Mouse (Mus musculus) fibroblast of lung, adult 2 months (primary cell): ENCODE results near the gene Tmem270.

Experiments
- DNase-seq: peaks from one replicate; pipeline ENCODE4 v3.0.0-alpha.2; 2011; ENCODE audit warnings: low read depth

The Tmem270 gene

DNA sequence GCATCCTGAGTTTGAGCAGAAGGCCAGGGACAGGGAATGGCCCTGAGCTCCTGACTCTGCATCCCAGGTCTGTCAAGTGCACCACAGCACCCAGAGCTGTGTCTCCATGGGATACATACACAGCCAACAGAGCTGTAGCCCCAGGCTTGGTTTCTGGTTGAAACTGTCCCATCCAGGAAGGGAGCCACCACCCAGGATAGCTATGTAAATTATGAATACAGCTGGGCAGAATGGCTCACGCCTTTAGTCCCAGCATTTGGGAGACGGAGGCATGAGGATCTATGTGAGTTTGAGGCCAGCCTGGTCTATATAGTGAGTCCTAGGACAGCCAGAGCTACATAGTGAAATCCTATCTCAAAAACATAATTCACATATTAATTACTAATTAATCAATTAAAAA is 23.5 kb upstream of the Tmem270 start:
- DNase-seq, result no peak

GRCm38 (mm10) chr5:134926726-134927125 is 20.2 kb upstream of the Tmem270 start:
- DNase-seq, result no peak

DNA sequence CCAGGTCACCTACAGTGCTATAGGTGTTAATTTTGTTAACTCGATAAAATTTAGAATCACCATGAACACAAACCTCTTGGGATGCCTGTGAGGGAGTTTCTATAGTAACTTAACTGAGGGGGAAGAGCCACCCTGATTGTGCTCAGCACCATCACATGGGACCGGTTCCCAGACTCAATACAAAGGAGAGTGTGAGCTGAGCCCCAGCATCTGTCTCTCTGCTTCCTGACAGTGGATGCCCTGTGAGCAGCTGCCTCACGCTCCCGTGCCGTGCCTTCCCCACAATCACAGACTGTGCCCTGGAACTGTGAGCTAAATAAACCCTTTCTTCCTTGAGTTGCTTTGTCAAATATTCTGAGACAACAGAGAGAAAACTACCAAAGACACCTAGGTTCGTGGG is 16.6 kb upstream of the Tmem270 start:
- no peak for DNase-seq

- DNase-seq, result no peak
Observed at GRCm38 (mm10) chr5:134921106-134921505, 14.6 kb upstream of the Tmem270 start.

DNA sequence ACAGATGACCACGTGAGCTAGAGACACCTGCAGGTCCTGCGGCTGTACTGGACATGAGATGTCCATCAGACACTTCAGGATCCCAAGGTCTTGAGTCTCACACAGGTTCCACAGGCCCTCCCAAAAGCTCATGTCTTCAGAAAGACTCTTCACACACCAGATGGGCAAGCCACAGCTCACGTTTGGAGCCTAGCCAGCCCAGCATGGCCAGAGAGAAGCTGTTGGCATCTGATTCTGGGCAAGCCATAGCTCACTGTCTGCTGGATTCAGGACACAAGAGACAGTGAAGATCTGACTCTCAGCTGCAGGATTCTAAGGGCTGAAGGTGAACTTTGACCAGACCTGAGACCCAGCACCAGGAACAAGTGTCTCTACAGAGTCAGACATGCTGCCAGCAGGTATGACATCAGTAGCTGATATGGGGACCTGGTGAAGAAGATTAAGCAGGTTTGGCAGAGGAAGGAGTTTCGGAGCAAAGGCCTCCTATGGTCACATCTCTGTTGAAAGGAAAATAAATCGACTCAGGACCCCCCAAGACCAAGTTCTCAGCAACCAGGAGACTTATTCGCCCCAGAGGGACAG is 13.7 kb upstream of the Tmem270 start:
- no peak for DNase-seq

DNA sequence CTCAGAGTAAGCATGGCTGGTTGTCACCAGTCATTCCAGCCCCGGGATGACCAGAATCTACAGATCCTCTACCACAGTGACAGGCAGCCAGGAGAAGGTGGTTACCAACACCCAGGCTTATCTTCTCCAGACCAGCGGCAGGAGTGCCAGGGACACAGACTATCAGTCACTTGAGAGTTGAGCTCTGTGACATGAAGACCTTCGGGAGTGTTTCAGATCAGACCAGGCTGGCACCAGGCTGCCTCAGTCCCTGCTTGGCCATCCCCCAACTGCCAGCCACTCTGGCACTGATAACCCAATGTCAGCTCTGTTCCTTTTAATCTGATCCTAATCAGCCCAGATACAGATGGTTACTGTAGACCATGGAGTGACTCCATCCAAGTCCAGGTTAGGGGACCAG is 12.6 kb upstream of the Tmem270 start:
- DNase-seq, result no peak

DNA sequence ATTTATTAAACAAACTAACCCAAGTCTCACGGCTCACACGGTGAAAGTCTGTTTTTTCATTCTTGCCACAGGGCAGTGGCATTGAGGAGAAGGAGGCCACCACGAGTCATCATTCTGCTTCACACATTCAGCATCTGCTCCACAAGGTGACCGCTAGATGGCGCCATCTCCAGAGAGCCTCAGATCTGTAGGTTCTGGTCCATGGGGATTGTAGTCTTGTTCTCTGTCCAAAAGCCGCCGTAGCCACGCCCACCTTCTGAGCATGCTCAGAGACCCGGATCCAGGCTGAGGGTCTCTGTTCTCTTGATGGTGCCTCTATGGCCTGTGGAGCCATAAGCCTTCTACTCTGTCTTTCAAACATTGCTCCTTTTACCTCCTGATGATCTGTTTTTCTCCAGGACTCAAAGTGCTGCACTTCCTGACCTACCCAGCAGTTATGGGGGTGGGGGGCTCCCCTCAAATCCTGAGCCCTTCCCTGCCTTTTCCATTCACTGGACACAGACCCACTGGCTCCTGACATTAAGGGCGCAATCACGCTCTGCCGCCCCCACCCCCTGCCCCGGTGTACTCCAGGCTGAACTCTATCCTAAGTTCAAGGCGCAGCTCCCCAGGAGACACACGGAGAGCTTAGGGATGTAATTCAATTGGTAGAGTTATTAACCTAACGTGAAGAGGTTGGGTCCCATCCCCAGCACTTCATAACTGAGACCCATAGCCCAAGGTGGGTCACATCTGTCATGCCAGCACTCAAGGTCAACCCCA is 11.7 kb upstream of the Tmem270 start:
- DNase-seq, result no peak

DNA sequence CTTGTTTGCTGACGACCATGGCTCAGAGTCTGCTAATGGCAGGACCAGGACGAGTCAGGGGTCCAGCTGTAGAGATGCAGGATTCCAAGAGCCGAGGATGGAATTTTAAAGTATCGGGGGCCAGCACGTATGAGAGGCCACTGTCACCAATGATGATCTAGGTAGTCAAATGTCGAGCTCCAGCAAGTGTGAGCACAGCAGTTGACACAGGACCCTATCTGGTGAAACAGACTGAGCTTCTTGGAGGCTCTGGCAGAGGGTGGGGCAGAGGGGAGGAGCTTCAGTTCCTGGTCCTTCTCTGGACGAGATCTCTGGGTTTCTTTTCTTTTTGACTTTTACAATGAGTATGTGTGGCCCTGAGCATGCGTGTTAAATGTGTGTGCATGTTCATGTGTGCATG is 8.8 kb upstream of the Tmem270 start, which contains the start of gene Cldn13:
Cldn13 (minus strand) TSS at position 216 of the 400 bp plus-strand sequence.
- no peak for DNase-seq

DNA sequence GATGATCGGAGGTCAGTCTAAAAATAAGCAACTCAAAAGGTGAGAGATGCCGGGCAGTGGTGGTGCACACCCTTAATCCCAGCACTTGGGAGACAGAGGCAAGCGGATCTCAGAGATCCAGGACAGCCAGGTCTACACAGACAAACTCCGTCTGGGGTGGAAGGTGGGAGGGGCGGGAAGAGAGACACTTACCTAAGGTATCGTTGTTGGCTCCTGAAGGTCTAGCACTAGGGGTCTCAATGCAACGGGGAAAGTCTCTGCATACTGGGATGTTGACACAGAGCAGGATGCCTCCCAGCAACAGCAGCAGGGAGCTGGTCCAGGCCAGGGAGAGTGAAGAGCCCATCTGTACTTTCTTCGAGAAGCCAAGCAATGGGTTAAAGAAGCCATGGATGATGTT is 8.0 kb upstream of the Tmem270 start:
- DNase-seq, result no peak

GRCm38 (mm10) chr5:134913753-134914152 is 7.2 kb upstream of the Tmem270 start:
- DNase-seq, result no peak

- no peak for DNase-seq
Observed at GRCm38 (mm10) chr5:134913352-134913751, 6.8 kb upstream of the Tmem270 start.

DNA sequence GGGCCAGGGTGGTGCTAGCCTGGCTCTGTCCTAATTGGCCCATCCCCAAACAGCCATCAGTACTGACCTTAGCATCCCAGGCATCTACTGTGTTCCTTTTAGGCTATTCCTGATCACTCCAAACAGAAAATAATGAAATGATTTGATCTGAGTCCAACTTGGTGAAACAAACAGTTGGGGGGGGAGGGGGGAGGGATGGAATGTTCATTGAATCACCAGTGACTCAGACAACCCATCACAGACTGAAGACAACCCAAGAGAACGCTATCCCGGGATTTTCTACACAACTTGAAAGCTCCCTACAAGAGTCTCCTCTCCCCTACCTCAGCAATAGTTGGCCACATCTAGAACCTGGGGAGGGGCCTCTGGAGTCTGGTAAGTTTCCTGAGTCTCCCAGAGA is 5.4 kb upstream of the Tmem270 start:
- no peak for DNase-seq

DNA sequence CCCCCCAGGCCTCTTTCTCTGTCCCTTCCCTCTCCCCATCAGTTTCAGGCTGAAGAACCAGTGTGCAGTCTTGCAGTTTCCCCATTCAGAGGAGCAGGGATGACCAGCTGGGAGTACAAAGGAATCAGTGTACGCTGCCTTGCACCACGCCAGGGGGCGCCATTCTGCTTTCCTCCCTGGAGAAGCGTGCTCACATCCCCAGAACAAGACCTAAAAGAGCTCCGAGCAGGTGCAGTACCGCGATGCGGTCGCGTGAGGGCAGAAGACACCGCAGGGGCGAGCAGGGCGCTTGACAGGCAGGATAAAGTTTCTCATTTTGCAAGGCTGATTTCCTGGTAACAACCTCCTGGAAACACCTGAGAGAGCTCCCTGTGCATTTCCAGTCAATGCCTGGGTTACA is 602 bp upstream of the Tmem270 start:
- DNase-seq, result peak; percentile 79

GRCm38 (mm10) chr5:134901644-134902027 is 4.9 kb downstream of the Tmem270 start:
- no peak for DNase-seq

DNA sequence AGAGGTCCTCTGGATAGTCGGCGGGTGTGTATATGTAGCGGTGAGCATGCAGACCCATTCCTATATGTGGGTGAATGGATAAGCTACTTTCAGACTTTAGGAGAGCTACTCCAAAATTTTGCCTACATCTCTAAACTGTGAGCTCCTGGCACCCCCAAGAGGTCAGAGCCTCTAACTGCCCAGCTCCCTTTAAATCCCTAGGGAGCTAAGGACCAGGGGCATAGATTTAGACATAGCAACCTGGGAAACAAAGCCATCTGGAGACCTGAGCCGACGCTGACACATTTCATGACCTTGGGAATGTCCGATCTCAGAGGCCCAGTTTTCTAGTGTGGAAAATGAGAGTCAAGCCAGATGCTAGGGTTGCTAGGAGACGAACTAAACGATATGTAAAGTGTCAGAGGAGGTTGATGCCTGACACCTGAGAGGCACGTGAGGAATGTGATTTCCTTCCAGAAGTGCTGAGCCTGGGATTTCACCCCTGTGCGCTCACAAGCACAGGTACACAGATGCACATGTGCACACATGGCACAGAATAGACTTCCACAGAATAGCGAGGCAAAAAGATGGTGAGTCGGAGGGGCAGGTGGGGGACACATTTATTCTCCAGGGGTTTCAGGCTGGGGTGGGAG is 5.4 kb downstream of the Tmem270 start:
- DNase-seq, result no peak

- no peak for DNase-seq
Observed at GRCm38 (mm10) chr5:134897596-134897995, 8.9 kb downstream of the Tmem270 start.

DNA sequence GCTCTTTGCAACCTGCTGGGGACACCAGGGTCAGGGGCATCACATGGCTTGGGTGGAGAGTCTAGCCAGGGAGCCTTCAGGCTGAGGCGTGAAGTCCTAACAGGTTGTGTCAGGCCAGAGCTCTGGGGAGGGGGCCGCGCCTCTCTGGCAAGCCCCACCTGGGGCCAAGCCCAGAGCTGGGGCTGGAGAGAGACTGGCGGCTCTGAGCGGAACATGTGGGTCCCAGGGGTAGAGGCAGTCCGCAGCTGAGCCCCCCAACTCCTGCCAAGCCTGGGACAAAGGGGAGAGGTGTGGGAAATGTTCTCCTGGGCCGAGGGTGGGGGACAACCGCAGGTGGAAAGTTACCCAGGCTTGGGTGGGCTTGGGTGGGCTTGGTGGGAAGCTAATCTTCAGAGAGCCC is 9.6 kb downstream of the Tmem270 start:
- DNase-seq, result no peak

DNA sequence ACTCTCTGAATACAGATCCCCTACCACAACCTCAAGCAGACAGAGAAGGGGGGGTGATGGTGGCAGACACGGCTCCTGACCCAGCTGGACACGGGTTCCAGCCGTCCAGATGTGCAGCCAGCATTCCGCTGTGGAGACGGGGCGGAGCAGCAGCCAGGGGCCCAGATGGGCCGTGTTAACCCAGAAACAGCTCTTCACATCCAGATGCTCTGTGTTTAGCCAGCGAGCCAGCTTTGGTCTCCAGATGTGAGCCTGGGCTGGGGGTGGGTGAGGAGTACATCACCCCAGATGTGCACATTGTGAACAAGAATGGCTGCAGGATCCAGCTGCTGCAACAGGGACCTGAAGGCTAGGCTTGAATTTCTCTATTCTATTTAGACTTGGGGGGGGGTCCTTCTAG is 11.2 kb downstream of the Tmem270 start:
- no peak for DNase-seq

DNA sequence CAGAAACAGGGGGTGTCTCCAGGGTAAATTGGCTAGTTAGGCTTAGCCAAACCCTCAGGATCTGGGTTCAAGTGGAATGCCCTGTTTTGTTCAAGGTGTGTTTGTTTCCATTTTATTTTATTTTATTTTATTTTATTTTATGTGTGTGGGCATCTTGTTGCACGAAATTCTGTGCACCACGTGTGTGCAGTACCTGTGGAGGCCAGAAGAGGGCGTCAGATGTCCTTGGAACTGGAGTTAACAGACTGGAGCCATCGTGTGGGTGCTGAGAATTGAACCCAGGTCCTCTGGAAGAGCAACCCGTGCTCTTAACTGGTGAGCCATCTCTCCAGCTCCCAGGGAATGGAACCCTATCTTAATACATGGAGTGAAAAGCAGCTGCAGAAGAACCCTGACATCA is 13.8 kb downstream of the Tmem270 start:
- no peak for DNase-seq

DNA sequence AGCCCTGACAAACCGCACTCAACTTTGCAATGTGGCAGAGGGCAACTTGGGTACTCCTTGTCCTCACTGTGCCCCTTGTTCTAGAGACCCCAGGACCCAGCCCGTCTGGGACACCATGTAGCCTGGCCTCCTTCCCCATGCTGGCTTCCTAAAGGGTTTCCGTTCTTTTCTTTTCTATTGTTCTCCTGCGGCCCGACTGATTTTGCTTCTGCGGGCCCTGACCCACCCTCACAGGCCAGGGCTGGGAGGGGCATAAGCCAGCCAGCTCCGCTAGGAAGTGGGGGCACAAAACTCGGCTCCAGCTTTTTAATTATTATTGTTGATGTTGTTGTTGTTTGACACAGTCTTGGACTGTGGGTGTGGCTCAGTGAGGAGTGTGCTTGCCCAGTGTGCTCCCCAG is 15.0 kb downstream of the Tmem270 start:
- DNase-seq, result no peak

DNA sequence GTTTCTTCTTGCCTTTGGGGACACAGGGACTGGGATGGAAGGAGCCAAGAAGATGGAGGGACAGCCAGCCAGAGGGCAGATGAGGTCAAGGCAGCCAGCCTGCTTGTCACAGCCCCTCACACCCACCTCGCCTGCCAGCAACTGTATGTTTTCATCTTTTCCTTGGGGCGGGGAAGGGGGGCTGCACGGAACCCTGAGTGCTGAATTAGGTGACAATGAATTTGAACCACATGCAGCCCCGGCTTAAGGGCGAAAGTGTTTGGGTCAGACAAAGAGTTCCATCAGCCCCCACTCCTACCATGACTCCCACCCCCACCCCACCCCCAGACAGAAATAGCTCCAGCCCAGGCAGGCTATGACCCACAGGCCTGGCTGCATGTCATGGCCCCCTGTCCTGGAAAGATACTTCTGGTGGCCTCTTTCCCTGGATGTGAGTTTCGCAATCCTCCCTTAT is 15.9 kb downstream of the Tmem270 start:
- no peak for DNase-seq

DNA sequence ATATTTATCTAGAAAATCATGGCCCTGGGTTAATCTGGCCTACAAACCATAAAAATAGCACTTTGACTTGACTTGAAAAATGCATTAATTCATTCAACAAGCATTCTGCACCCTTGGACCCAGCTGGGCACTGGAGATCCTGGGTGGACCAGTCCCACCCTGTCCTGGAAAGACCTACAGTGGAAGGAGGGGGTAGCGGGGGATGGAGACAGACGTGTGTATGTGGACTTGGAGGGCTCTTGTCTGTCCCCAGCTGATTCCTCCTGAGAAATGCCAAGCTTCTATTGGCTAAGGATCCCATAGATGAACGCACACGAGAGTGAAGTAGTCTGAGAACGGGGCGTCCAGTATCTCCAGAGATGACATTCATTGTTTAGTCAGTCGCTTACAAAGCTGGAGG is 18.0 kb downstream of the Tmem270 start:
- no peak for DNase-seq
